Mouse (Mus musculus) lung, postnatal 10 days (tissue): ENCODE measurements around the gene Rassf5.

Experiments
- DNase-seq: peaks from one replicate; pipeline ENCODE4 v3.0.0; 2021

Gene Rassf5

DNA sequence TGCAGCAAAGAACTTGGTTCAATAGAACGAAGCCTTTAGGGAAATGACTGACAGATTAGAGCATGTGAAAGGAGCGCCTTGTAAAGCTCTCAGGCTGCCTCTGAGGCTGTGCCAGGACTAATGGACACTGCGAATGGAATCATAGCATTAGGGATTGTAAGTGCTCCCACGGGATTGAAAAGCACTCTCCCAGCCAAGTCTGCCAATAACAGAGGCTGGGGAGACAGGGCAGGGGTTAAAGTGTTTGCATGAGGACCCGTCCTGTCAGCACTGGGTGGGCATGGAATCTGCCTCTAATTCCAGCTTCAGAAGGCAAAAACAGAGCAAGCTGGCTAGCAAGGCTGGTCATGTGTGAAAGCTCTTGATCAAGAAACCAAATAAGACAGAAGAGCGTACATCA is 110.8 kb downstream of the Rassf5 start:
- no peak for DNase-seq
